Mouse (Mus musculus): ENCODE measurements at regions not wholly inside any gene's neighbourhood (a gene's known extent, or its start where the extent isn't known, plus 50 kb on each side); places are given as distances from the start of the nearest gene placed in this dataset.

DNA sequence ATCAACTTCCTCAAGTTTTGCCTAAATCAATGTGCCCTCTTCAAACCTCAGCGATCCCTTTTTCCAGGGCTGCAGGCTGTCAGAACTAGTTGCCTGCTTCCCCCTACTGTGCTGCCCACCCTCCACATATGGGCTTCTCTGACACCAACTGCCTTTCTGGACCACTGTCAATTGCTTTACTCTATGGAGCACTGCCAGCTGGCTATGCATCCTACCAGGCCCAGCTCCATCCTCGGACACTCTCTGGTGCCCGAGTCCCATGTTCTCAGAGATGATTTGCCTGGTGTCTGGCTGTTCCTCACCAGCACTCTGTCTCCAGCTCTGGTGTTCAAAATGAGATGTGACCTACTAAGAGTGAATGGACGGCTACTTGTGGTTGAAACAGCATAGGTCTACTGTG, 54.4 kb upstream of the E2f3 start:
- WGBS = 85% methylated on average over 4 of the region's 4 CpGs
- intact Hi-C loops (cut with DNase I) = no loop called here
- Histone ChIP-seq H3K36me3 (ENCODE audit: control insufficient read depth, insufficient read depth, low read length) (no peaks in the 10 kb centered on the region), H3K27ac (no peak overlapping the region), H3K9ac (ENCODE audit: low read depth, low read length) (no peak overlapping the region), H3K79me2 (replicated peaks; ENCODE audit: control insufficient read depth, insufficient read depth, low read length) (no peaks in the 10 kb centered on the region), H3K4me3 (no peak overlapping the region), H3K4me1 (ENCODE audit: control insufficient read depth, insufficient read depth, low read length) (no peaks in the 10 kb centered on the region), H3K27me3 (ENCODE audit: control insufficient read depth, insufficient read depth, low read length) (no peaks in the 10 kb centered on the region)
- TF ChIP-seq CTCF (IDR thresholded peaks at IDR 0.05) (no peak), POLR2A (IDR thresholded peaks at IDR 0.05; ENCODE audit: insufficient read depth, low read depth, low read length) (no peak), EP300 (IDR thresholded peaks at IDR 0.05; ENCODE audit: insufficient read depth, low read depth, low read length) (no peak)
- no peak for DNase-seq

DNA sequence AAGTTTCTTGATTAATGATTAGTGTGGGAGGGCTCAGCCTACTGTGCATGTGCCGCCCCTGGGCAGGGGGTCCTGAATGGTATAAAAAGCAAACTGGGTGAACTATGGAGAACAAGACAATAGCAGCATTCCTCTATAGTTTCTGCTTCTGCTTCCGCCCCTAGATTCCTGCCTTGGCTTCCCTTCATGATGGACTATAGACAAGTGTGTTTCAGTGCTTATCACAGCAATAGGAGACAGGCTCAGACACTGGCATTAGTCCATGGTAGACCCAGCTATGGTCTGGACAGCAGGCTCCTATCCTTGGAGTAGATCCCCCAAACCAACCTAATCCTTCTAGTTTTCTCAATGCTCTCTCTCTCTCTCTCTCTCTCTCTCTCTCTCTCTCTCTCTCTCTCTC, 53.9 kb upstream of the E2f3 start:
- no peak for TF ChIP-seq CTCF (IDR thresholded peaks at IDR 0.05)
- no peak for TF ChIP-seq POLR2A (IDR thresholded peaks at IDR 0.05; ENCODE audit: insufficient read depth, low read depth, low read length)
- no peak for TF ChIP-seq EP300 (IDR thresholded peaks at IDR 0.05; ENCODE audit: insufficient read depth, low read depth, low read length)
- 92% methylated on average over 2 of the region's 2 CpGs for WGBS
- Histone ChIP-seq H3K79me2 (replicated peaks; ENCODE audit: control insufficient read depth, insufficient read depth, low read length) (no peaks in the 10 kb centered on the region), H3K9ac (ENCODE audit: low read depth, low read length) (no peak overlapping the region), H3K4me3 (no peak overlapping the region), H3K27ac (no peak overlapping the region), H3K36me3 (ENCODE audit: control insufficient read depth, insufficient read depth, low read length) (no peaks in the 10 kb centered on the region), H3K27me3 (ENCODE audit: control insufficient read depth, insufficient read depth, low read length) (no peaks in the 10 kb centered on the region), H3K4me1 (ENCODE audit: control insufficient read depth, insufficient read depth, low read length) (no peaks in the 10 kb centered on the region)
- intact Hi-C loops (cut with DNase I) = no loop called here
- no peak for DNase-seq

DNA sequence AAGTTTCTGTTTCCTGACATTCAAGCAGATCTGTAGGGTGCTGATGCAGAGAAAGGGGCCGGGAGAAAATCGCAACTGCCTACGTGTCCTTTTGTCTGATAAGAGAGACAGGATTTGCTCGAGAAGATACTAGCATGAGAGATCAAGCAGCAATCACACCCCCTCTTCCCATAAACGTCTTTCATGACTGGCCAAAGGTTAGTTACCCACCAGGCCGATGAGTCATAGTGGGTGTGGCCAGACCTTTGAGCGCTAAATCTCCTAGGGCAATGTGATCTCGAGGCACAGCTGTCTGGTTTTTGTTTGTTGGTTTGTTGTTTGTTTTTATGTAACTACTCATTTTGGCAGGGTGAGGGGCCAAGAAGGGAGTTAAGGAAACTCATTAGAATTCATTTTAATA, 50.7 kb upstream of the E2f3 start:
- no peak overlapping the region for H3K27ac ChIP-seq
- no peaks in the 10 kb centered on the region for H3K36me3 ChIP-seq (ENCODE audit: control insufficient read depth, insufficient read depth, low read length)
- 54% methylated on average over 8 of the region's 8 CpGs for WGBS
- no peak for DNase-seq
- no peak for TF ChIP-seq POLR2A (IDR thresholded peaks at IDR 0.05; ENCODE audit: insufficient read depth, low read depth, low read length)
- TF ChIP-seq EP300 (IDR thresholded peaks at IDR 0.05; ENCODE audit: insufficient read depth, low read depth, low read length) = no peak
- no peak for TF ChIP-seq CTCF (IDR thresholded peaks at IDR 0.05)
- no peak overlapping the region for H3K4me3 ChIP-seq
- no peaks in the 10 kb centered on the region for H3K27me3 ChIP-seq (ENCODE audit: control insufficient read depth, insufficient read depth, low read length)
- no peaks in the 10 kb centered on the region for H3K4me1 ChIP-seq (ENCODE audit: control insufficient read depth, insufficient read depth, low read length)
- no peaks in the 10 kb centered on the region for H3K79me2 ChIP-seq (replicated peaks; ENCODE audit: control insufficient read depth, insufficient read depth, low read length)
- H3K9ac ChIP-seq (ENCODE audit: low read depth, low read length) = no peak overlapping the region
- intact Hi-C loops (cut with DNase I) = no loop called here

DNA sequence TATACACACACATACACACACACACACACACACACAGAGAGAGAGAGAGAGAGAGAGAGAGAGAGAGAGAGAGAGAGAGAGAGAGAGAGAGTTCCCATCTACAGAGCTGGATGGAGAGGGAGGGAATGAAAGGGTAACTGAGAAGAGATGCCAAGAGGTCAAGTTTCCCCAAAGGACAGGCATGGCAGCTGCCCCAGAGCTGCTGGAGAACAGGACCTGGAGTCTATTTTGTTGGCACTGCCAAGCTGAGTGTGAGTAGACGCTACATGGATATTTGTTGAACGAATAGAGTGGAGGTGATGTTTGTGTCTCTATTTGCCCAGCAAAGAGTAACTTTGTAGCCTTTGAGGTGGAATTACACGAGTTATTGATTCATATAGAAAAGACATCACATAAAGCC, 50.2 kb upstream of the E2f3 start:
- Histone ChIP-seq H3K9ac (ENCODE audit: low read depth, low read length) (no peak overlapping the region), H3K4me3 (no peak overlapping the region), H3K4me1 (ENCODE audit: control insufficient read depth, insufficient read depth, low read length) (no peaks in the 10 kb centered on the region), H3K36me3 (ENCODE audit: control insufficient read depth, insufficient read depth, low read length) (no peaks in the 10 kb centered on the region), H3K27ac (no peak overlapping the region), H3K79me2 (replicated peaks; ENCODE audit: control insufficient read depth, insufficient read depth, low read length) (no peaks in the 10 kb centered on the region), H3K27me3 (ENCODE audit: control insufficient read depth, insufficient read depth, low read length) (no peaks in the 10 kb centered on the region)
- DNase-seq = no peak
- intact Hi-C loops (cut with DNase I) = no loop called here
- WGBS = 84% methylated on average over 3 of the region's 3 CpGs
- no peak for TF ChIP-seq EP300 (IDR thresholded peaks at IDR 0.05; ENCODE audit: insufficient read depth, low read depth, low read length)
- no peak for TF ChIP-seq CTCF (IDR thresholded peaks at IDR 0.05)
- TF ChIP-seq POLR2A (IDR thresholded peaks at IDR 0.05; ENCODE audit: insufficient read depth, low read depth, low read length) = no peak
